Mouse (Mus musculus) limb, embryonic 12.5 days (tissue): ENCODE results near the gene Nceh1. TPM values are rescaled to one million over a fixed set of nuclear protein-coding genes. Genes with fewer than 3 reads are reported as not detected.

Experiments used
- ATAC-seq: fragments of 200-750 bp; cut with Nextera tagmentation; 2 replicates; pipeline ENCODE4 v1.8.0; 2017; ENCODE audit warnings: low read depth, moderate TSS enrichment; ENCODE audit not compliant: insufficient number of reproducible peaks, insufficient read depth, low FRiP score, low TSS enrichment
- H3K27ac ChIP-seq: fragments of 300-500 bp; sonication (generic); 2 replicates; pipeline ENCODE4 v1.5.1; 2016; ENCODE audit warnings: mild to moderate bottlenecking, moderate library complexity
- H3K27me3 ChIP-seq: fragments of 300-500 bp; sonication (generic); 2 replicates; pipeline ENCODE4 v1.6.1; 2016; ENCODE audit warnings: mild to moderate bottlenecking, moderate library complexity
- H3K36me3 ChIP-seq: fragments of 300-500 bp; sonication (generic); 2 replicates; pipeline ENCODE4 v1.6.1; 2016; ENCODE audit warnings: mild to moderate bottlenecking, moderate library complexity
- H3K4me1 ChIP-seq: fragments of 300-500 bp; sonication (generic); replicated peaks from 2 replicates; pipeline ENCODE4 v1.6.1; 2016
- H3K4me2 ChIP-seq: fragments of 300-500 bp; sonication (generic); 2 replicates; pipeline ENCODE4 v1.6.1; 2016; ENCODE audit warnings: mild to moderate bottlenecking, moderate library complexity
- H3K4me3 ChIP-seq: fragments of 300-500 bp; sonication (generic); replicated peaks from 2 replicates; pipeline ENCODE4 v1.5.1; 2016; ENCODE audit warnings: mild to moderate bottlenecking
- H3K9ac ChIP-seq: fragments of 300-500 bp; sonication (generic); replicated peaks from 2 replicates; pipeline ENCODE4 v1.6.1; 2016; ENCODE audit warnings: mild to moderate bottlenecking, moderate library complexity
- H3K9me3 ChIP-seq: fragments of 300-500 bp; sonication (generic); 2 replicates; pipeline ENCODE4 v1.6.1; 2016; ENCODE audit warnings: mild to moderate bottlenecking, moderate library complexity
- WGBS: fragments of 180-500 bp; shearing (Covaris S2); methylation state at CpG from one replicate; pipeline ENCODE4 v1.1.7; 2016; 5-methylcytosine and 5-hydroxymethylcytosine counted together
- polyA plus RNA-seq: library from polyadenylated mRNA; unstranded; fragments of >200 nt; fragmentation: Nextera tagmentation; extraction: Ambion mirVana; gene quantifications from 2 replicates; pipeline ENCODE4 v1.2.1, GENCODE M21; 2016

Gene Nceh1
- polyA plus RNA-seq, 1 experiment from 2014 or later, result 3.0 TPM

GRCm38 (mm10) chr3:27209707-27210106, 26.9 kb downstream of the Nceh1 start:
- WGBS, result 86% methylated on average over 9 of the region's 9 CpGs
- Histone ChIP-seq H3K27ac (no peak overlapping the region), H3K9ac (no peak overlapping the region), H3K27me3 (no peaks in the 10 kb centered on the region), H3K4me1 (peaks cover 7% of the 10 kb centered on the region), H3K36me3 (no peaks in the 10 kb centered on the region), H3K4me3 (no peak overlapping the region), H3K9me3 (0 out of 2 replicates have a peak, but pooled peaks cover 5% of the 10 kb centered on the region), H3K4me2 (no peak overlapping the region)
- ATAC-seq, result no peak

GRCm38 (mm10) chr3:27210271-27210670, 27.5 kb downstream of the Nceh1 start:
- Histone ChIP-seq H3K36me3 (no peaks in the 10 kb centered on the region), H3K27me3 (no peaks in the 10 kb centered on the region), H3K4me2 (no peak overlapping the region), H3K27ac (no peak overlapping the region), H3K9ac (no peak overlapping the region), H3K9me3 (0 out of 2 replicates have a peak, but pooled peaks cover 5% of the 10 kb centered on the region), H3K4me3 (no peak overlapping the region), H3K4me1 (peaks cover under 1% of the 10 kb centered on the region)
- WGBS, result 77% methylated on average over 7 of the region's 7 CpGs
- no peak for ATAC-seq

GRCm38 (mm10) chr3:27214016-27214816, 31.5 kb downstream of the Nceh1 start:
- Histone ChIP-seq H3K4me1 (no peaks in the 10 kb centered on the region), H3K9ac (no peak overlapping the region), H3K4me2 (no peak overlapping the region), H3K27me3 (no peaks in the 10 kb centered on the region), H3K4me3 (no peak overlapping the region), H3K27ac (no peak overlapping the region), H3K9me3 (0 out of 2 replicates have a peak, but pooled peaks cover 3% of the 10 kb centered on the region), H3K36me3 (no peaks in the 10 kb centered on the region)
- 69% methylated on average over 8 of the region's 8 CpGs for WGBS
- no peak for ATAC-seq

GRCm38 (mm10) chr3:27217331-27217730, 34.6 kb downstream of the Nceh1 start:
- Histone ChIP-seq H3K27me3 (no peaks in the 10 kb centered on the region), H3K36me3 (no peaks in the 10 kb centered on the region), H3K4me2 (no peak overlapping the region), H3K4me1 (0 out of 2 replicates have a peak, but pooled peaks cover 3% of the 10 kb centered on the region), H3K9me3 (no peaks in the 10 kb centered on the region), H3K27ac (no peak overlapping the region), H3K9ac (no peak overlapping the region), H3K4me3 (no peak overlapping the region)
- 90% methylated on average over 7 of the region's 7 CpGs for WGBS
- no peak for ATAC-seq

GRCm38 (mm10) chr3:27218604-27219003, 35.8 kb downstream of the Nceh1 start:
- no peak for ATAC-seq
- H3K4me3 ChIP-seq, result no peak overlapping the region
- H3K36me3 ChIP-seq, result no peaks in the 10 kb centered on the region
- H3K4me2 ChIP-seq, result no peak overlapping the region
- no peaks in the 10 kb centered on the region for H3K9me3 ChIP-seq
- no peak overlapping the region for H3K27ac ChIP-seq
- 85% methylated on average over 5 of the region's 5 CpGs for WGBS
- no peak overlapping the region for H3K9ac ChIP-seq
- H3K4me1 ChIP-seq, result 0 out of 2 replicates have a peak, but pooled peaks cover 4% of the 10 kb centered on the region
- no peaks in the 10 kb centered on the region for H3K27me3 ChIP-seq

GRCm38 (mm10) chr3:27222052-27222451, 39.3 kb downstream of the Nceh1 start:
- no peaks in the 10 kb centered on the region for H3K9me3 ChIP-seq
- H3K27ac ChIP-seq, result no peak overlapping the region
- 0 out of 2 replicates have a peak, but pooled peaks cover 4% of the 10 kb centered on the region for H3K4me1 ChIP-seq
- ATAC-seq, result no peak
- H3K4me2 ChIP-seq, result no peak overlapping the region
- H3K36me3 ChIP-seq, result no peaks in the 10 kb centered on the region
- H3K9ac ChIP-seq, result no peak overlapping the region
- no peak overlapping the region for H3K4me3 ChIP-seq
- WGBS, result 58% methylated on average over 2 of the region's 2 CpGs
- no peaks in the 10 kb centered on the region for H3K27me3 ChIP-seq

GRCm38 (mm10) chr3:27222488-27222887, 39.7 kb downstream of the Nceh1 start:
- Histone ChIP-seq H3K4me1 (0 out of 2 replicates have a peak, but pooled peaks cover 4% of the 10 kb centered on the region), H3K9ac (no peak overlapping the region), H3K4me3 (no peak overlapping the region), H3K4me2 (no peak overlapping the region), H3K27ac (no peak overlapping the region), H3K9me3 (no peaks in the 10 kb centered on the region), H3K27me3 (no peaks in the 10 kb centered on the region), H3K36me3 (no peaks in the 10 kb centered on the region)
- ATAC-seq, result no peak
- 72% methylated on average over 17 of the region's 17 CpGs for WGBS

- WGBS, result 85% methylated on average over 3 of the region's 3 CpGs
- H3K4me1 ChIP-seq, result no peaks in the 10 kb centered on the region
- no peaks in the 10 kb centered on the region for H3K36me3 ChIP-seq
- H3K27ac ChIP-seq, result no peak overlapping the region
- no peaks in the 10 kb centered on the region for H3K9me3 ChIP-seq
- H3K9ac ChIP-seq, result no peak overlapping the region
- no peak overlapping the region for H3K4me3 ChIP-seq
- no peaks in the 10 kb centered on the region for H3K27me3 ChIP-seq
- no peak overlapping the region for H3K4me2 ChIP-seq
- no peak for ATAC-seq
These were observed 45.1 kb downstream of the Nceh1 start for GRCm38 (mm10) chr3:27227629-27228453.

GRCm38 (mm10) chr3:27228530-27229309, 46.0 kb downstream of the Nceh1 start:
- H3K27me3 ChIP-seq, result no peaks in the 10 kb centered on the region
- no peak overlapping the region for H3K27ac ChIP-seq
- H3K4me1 ChIP-seq, result no peaks in the 10 kb centered on the region
- no peaks in the 10 kb centered on the region for H3K36me3 ChIP-seq
- no peak overlapping the region for H3K4me2 ChIP-seq
- H3K4me3 ChIP-seq, result no peak overlapping the region
- no peak for ATAC-seq
- 83% methylated on average over 11 of the region's 11 CpGs for WGBS
- no peak overlapping the region for H3K9ac ChIP-seq
- H3K9me3 ChIP-seq, result no peaks in the 10 kb centered on the region

- Histone ChIP-seq H3K36me3 (no peaks in the 10 kb centered on the region), H3K9me3 (no peaks in the 10 kb centered on the region), H3K27ac (no peak overlapping the region), H3K4me3 (no peak overlapping the region), H3K9ac (no peak overlapping the region), H3K27me3 (no peaks in the 10 kb centered on the region), H3K4me1 (no peaks in the 10 kb centered on the region), H3K4me2 (no peak overlapping the region)
- ATAC-seq, result no peak
- 86% methylated on average over 4 of the region's 4 CpGs for WGBS
These were observed 50.6 kb downstream of the Nceh1 start for GRCm38 (mm10) chr3:27233361-27233760.

GRCm38 (mm10) chr3:27233841-27234240, 51.1 kb downstream of the Nceh1 start:
- H3K9me3 ChIP-seq, result no peaks in the 10 kb centered on the region
- H3K4me3 ChIP-seq, result no peak overlapping the region
- no peaks in the 10 kb centered on the region for H3K36me3 ChIP-seq
- no peaks in the 10 kb centered on the region for H3K27me3 ChIP-seq
- H3K4me2 ChIP-seq, result no peak overlapping the region
- no peak overlapping the region for H3K27ac ChIP-seq
- WGBS, result 84% methylated on average over 6 of the region's 6 CpGs
- H3K9ac ChIP-seq, result no peak overlapping the region
- ATAC-seq, result no peak
- no peaks in the 10 kb centered on the region for H3K4me1 ChIP-seq
